Mouse (Mus musculus) testis, adult 2 months (tissue): ENCODE data around the gene Ccdc141. TPM values are rescaled to one million over a fixed set of nuclear protein-coding genes. Genes with fewer than 3 reads are reported as not detected.

Source experiments
- H3K27ac ChIP-seq: fragments of 200-500 bp; 2 replicates; pipeline ENCODE4 v1.5.1; 2012; ENCODE audit warnings: low read depth, low read length; ENCODE audit not compliant: control insufficient read depth, insufficient read depth
- H3K27me3 ChIP-seq: fragments of 200-500 bp; 2 replicates; pipeline ENCODE4 v1.6.1; 2012; ENCODE audit warnings: mild to moderate bottlenecking, low read length, moderate library complexity; ENCODE audit not compliant: control insufficient read depth, insufficient read depth
- H3K36me3 ChIP-seq: fragments of 200-500 bp; 2 replicates; pipeline ENCODE4 v1.6.1; 2012; ENCODE audit warnings: mild to moderate bottlenecking, low read length; ENCODE audit not compliant: control insufficient read depth, insufficient read depth
- H3K4me1 ChIP-seq: fragments of 200-500 bp; 2 replicates; pipeline ENCODE4 v1.6.1; 2012; ENCODE audit warnings: low read length; ENCODE audit not compliant: control insufficient read depth, insufficient read depth
- H3K4me3 ChIP-seq: fragments of 200-500 bp; 2 replicates; pipeline ENCODE4 v1.5.1; 2012; ENCODE audit warnings: low read depth, mild to moderate bottlenecking, low read length, moderate library complexity, mixed read lengths; ENCODE audit not compliant: control insufficient read depth
- CTCF ChIP-seq: fragments of 200-500 bp; IDR thresholded peaks from 2 replicates; pipeline ENCODE4 v1.5.1; 2012; ENCODE audit warnings: low read depth, mild to moderate bottlenecking, inconsistent platforms, low read length, moderate library complexity; ENCODE audit not compliant: control insufficient read depth, insufficient read depth, insufficient replicate concordance
- POLR2A ChIP-seq: fragments of 200-500 bp; IDR thresholded peaks from 2 replicates; pipeline ENCODE4 v1.6.1; 2012; ENCODE audit warnings: low read depth, mild to moderate bottlenecking, inconsistent platforms, low read length, moderate library complexity; ENCODE audit not compliant: control insufficient read depth
- polyA plus RNA-seq: library from polyadenylated mRNA; depleted of rRNA; stranded (reverse); fragments of >200 nt; gene quantifications from 2 replicates; pipeline ENCODE4 v1.2.3, GENCODE M21; 2012; rRNA removed

Ccdc141 gene
- polyA plus RNA-seq, 1 experiment: 1.2 TPM

GRCm38 (mm10) chr2:76962045-76962432 is 208.4 kb downstream of the Ccdc141 start:
- TF ChIP-seq CTCF (no peak), POLR2A (no peak)
- H3K36me3 ChIP-seq: no peaks in the 10 kb centered on the region
- no peak overlapping the region for H3K4me3 ChIP-seq

DNA sequence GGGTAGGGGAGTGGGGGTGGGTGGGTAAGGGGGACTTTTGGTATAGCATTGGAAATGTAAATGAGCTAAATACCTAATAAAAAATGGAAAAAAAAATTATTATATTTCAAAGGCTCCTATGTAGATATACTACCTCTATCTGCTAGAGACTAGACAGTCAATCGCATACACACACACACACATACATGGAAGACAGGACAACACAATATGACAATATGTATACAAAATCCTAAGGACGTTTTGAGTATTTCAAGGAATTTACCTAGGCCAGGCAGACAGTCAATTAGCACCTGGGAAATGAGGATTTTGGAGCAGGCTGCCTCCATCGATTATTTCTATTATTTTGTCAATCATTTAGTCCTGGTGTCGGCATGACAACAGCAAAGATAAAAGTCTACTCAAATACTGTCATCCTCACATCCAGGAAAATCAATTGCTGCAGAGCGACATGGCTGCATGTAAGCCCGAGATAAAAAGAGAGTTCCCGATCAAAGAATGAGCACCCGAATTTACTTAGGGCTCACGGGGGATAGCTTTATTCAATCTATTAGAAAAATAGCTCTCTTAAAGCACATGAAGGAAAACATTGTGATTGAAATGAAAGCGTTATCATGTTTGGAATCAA is 208.9 kb downstream of the Ccdc141 start:
- H3K4me1 ChIP-seq: no peaks in the 10 kb centered on the region
- H3K4me3 ChIP-seq: no peak overlapping the region
- no peaks in the 10 kb centered on the region for H3K27me3 ChIP-seq
- no peaks in the 10 kb centered on the region for H3K36me3 ChIP-seq
- TF ChIP-seq POLR2A: no peak
- no peak for TF ChIP-seq CTCF
- H3K27ac ChIP-seq: no peak overlapping the region

More at GRCm38 (mm10) chr2:76962045-76962432, 208.4 kb downstream of the Ccdc141 start:
- Histone ChIP-seq H3K27me3 (no peaks in the 10 kb centered on the region), H3K27ac (no peak overlapping the region), H3K4me1 (no peaks in the 10 kb centered on the region)

Other genes with a start within 250 kb of the Ccdc141 start
- 0.16 and 0.46 TPM in 2 replicates for gene Ttn, start 188.1 kb downstream of the Ccdc141 start, polyA plus RNA-seq
- 8.4 and 9.6 TPM in 2 replicates for gene Sestd1, start 110.0 kb upstream of the Ccdc141 start, polyA plus RNA-seq